Mouse (Mus musculus): ENCODE data around the gene Pigv. TPM values are rescaled to one million over a fixed set of nuclear protein-coding genes. Genes with fewer than 3 reads are reported as not detected.
A peak's percentile ranks its signal among the peaks of the same experiment; 100 is the strongest.
"Not testable (repeated sequence)": the region's sequence is repeated elsewhere in the genome, so short reads cannot be mapped to it uniquely, and the experiment has no call there.

The Pigv gene
- polyA plus RNA-seq, 1 experiment from 2014 or later, result 19.6 TPM

- peaks cover 48% of the 10 kb centered on the region for H3K36me3 ChIP-seq
- WGBS, result 81% methylated on average over 3 of the region's 3 CpGs
- H3K27me3 ChIP-seq (ENCODE audit: low read depth, poor library complexity, severe bottlenecking), result no peaks in the 10 kb centered on the region
- H3K9me3 ChIP-seq (replicated peaks), result no peaks in the 10 kb centered on the region
- H3K4me3 ChIP-seq, result no peak overlapping the region
- peaks cover 54% of the 10 kb centered on the region for H3K4me1 ChIP-seq
- no peak for DNase-seq (ENCODE audit: low spot score)
- no peak overlapping the region for H3K27ac ChIP-seq
Observed at GRCm38 (mm10) chr4:133668537-133668936, 3.9 kb downstream of the Pigv start.

DNA sequence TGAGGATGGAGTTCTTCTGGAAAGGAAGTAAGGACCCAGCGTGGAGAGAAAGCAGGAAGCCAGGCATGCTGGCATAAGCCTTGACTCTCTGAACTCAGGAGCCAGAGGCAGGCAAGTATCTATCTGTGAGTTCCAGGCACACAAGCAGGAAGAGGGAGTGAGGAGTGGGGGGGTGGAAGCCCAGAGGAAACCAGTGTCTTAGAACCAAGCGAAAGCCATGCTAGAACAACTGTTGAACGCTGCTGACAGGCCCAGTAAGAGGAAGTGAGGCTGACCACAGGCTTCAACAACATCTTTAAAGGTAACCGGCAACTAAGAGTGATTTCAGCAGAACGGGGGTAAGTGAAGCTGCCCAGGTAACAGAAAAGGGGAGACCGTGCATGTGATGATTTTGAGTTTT, 6.2 kb downstream of the Pigv start:
- no peak overlapping the region for H3K4me3 ChIP-seq
- no peaks in the 10 kb centered on the region for H3K27me3 ChIP-seq (ENCODE audit: low read depth, poor library complexity, severe bottlenecking)
- no peaks in the 10 kb centered on the region for H3K9me3 ChIP-seq (replicated peaks)
- peak overlapping the region; percentile 80 for H3K27ac ChIP-seq
- H3K36me3 ChIP-seq, result peaks cover 59% of the 10 kb centered on the region
- no peak for DNase-seq (ENCODE audit: low spot score)
- WGBS, result 88% methylated on average over 6 of the region's 6 CpGs
- H3K4me1 ChIP-seq, result peaks cover 36% of the 10 kb centered on the region

DNA sequence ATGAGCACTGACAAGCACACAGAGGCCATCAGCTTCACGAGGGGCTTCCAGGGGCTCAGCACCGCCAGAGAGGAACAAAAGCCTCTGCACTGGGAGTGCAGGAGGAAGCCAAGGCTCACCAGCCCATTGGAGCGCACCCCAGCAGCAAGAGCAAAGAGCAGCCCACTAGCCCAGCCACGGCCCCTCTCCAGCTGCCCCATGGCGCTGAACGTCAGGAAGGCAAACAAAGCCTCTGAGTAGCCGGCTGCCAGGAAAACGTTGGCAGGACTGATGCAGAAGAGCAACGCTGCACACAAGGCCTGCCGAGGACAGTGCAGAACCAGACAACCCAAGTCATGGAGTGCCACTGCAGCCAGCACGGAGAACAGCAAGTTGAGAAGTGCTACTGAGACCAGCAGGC, 7.3 kb downstream of the Pigv start:
- no peak for DNase-seq (ENCODE audit: low spot score)
- Histone ChIP-seq H3K9me3 (replicated peaks) (no peaks in the 10 kb centered on the region), H3K4me1 (peaks cover 36% of the 10 kb centered on the region), H3K27ac (peak overlapping the region; percentile 80), H3K4me3 (peak overlapping the region; percentile 2; the same call in 1 of the 2 replicates), H3K36me3 (peaks cover 59% of the 10 kb centered on the region), H3K27me3 (ENCODE audit: low read depth, poor library complexity, severe bottlenecking) (no peaks in the 10 kb centered on the region)
- 75% methylated on average over 11 of the region's 11 CpGs for WGBS

GRCm38 (mm10) chr4:133662945-133663344, 9.5 kb downstream of the Pigv start:
- peaks cover 44% of the 10 kb centered on the region for H3K36me3 ChIP-seq
- H3K27ac ChIP-seq, result no peak overlapping the region
- no peak overlapping the region for H3K4me3 ChIP-seq
- no peaks in the 10 kb centered on the region for H3K27me3 ChIP-seq (ENCODE audit: low read depth, poor library complexity, severe bottlenecking)
- no peaks in the 10 kb centered on the region for H3K9me3 ChIP-seq (replicated peaks)
- 89% methylated on average over 8 of the region's 8 CpGs for WGBS
- DNase-seq (ENCODE audit: low spot score), result no peak
- H3K4me1 ChIP-seq, result peaks cover 58% of the 10 kb centered on the region

- Histone ChIP-seq H3K27ac (0 out of 2 replicates have a peak overlapping the region, but pooled peaks have one; percentile 15), H3K27me3 (ENCODE audit: low read depth, poor library complexity, severe bottlenecking) (no peaks in the 10 kb centered on the region), H3K4me1 (peaks cover 61% of the 10 kb centered on the region), H3K4me3 (no peak overlapping the region), H3K9me3 (replicated peaks) (no peaks in the 10 kb centered on the region), H3K36me3 (peaks cover 39% of the 10 kb centered on the region)
- DNase-seq (ENCODE audit: low spot score), result no peak
- WGBS, result 91% methylated on average over 8 of the region's 8 CpGs
Observed at GRCm38 (mm10) chr4:133662421-133662820, 10.0 kb downstream of the Pigv start.

- 12% methylated on average over 10 of the region's 10 CpGs for WGBS
- Histone ChIP-seq H3K4me1 (peaks cover 54% of the 10 kb centered on the region), H3K4me3 (peak overlapping the region; percentile 36), H3K27me3 (ENCODE audit: low read depth, poor library complexity, severe bottlenecking) (no peaks in the 10 kb centered on the region), H3K27ac (peak overlapping the region; percentile 81), H3K36me3 (peaks cover 24% of the 10 kb centered on the region), H3K9me3 (replicated peaks) (no peaks in the 10 kb centered on the region)
- peak; percentile 72 for DNase-seq (ENCODE audit: low spot score)
Observed at GRCm38 (mm10) chr4:133660193-133661155, 12.0 kb downstream of the Pigv start.

DNA sequence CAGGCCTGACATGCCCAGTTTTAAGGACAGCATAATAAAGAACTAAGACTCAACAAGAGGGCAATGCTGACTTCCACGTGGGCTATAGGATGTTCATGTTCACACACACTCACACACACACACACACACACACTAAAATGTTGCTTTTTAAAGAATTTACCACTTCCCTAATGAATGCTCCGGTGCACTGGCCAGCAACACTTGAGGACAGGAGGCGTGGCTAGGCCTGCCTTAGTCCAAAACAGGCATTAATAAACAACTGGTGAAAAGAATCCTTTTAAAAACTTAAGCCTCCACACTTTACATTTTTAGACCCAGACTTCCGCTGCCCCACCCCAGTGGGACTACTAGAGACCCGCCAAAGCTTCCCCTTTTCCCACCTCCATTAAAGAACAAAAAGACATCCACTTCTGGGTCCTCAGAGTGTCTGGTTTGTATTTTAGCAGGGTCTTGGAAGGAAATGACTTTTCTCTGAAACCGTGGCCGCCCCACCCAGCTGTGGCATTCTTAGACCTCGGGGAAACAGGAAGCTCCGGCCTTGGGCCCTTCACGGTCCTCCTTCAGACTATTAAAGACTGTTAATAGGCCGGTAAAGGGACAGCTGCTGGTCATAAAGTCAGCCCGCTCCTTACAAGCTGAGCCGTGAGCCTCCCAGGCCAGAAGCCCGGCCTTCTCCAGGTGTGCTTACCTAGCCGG, 12.8 kb downstream of the Pigv start:
- Histone ChIP-seq H3K4me3 (peak overlapping the region; percentile 36), H3K27ac (peak overlapping the region; percentile 81), H3K9me3 (replicated peaks) (no peaks in the 10 kb centered on the region), H3K36me3 (peaks cover 16% of the 10 kb centered on the region), H3K27me3 (ENCODE audit: low read depth, poor library complexity, severe bottlenecking) (no peaks in the 10 kb centered on the region), H3K4me1 (peaks cover 46% of the 10 kb centered on the region)
- WGBS, result 6% methylated on average over 15 of the region's 15 CpGs
- peak; percentile 54 for DNase-seq (ENCODE audit: low spot score)

DNA sequence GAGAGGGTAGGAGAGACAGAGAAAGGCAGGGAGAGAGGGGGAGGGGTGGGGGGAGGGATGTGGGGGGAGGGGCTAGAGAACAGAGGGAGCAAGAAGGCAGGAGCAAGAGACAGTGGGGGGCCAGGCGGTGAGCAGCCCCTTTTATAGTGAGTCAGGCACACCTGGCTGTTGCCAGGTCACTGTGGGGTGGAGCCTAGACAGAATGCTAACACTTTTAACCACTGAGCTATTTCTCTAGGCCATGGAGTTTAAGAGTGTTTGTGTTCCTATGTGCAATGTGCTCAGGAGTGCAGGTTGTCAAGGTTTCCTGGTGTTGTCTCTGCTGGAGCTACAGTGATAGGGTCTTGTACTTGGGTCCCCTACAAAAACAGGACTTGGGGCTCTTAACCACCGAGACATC, 13.7 kb downstream of the Pigv start:
- H3K4me1 ChIP-seq, result peaks cover 45% of the 10 kb centered on the region
- WGBS, result 34% methylated on average over 2 of the region's 2 CpGs
- no peaks in the 10 kb centered on the region for H3K27me3 ChIP-seq (ENCODE audit: low read depth, poor library complexity, severe bottlenecking)
- no peaks in the 10 kb centered on the region for H3K9me3 ChIP-seq (replicated peaks)
- H3K4me3 ChIP-seq, result no peak overlapping the region; the same call in 1 of the 2 replicates
- peak overlapping the region; percentile 81 for H3K27ac ChIP-seq
- H3K36me3 ChIP-seq, result peaks cover 11% of the 10 kb centered on the region
- no peak for DNase-seq (ENCODE audit: low spot score)

- Histone ChIP-seq H3K36me3 (peaks cover 9% of the 10 kb centered on the region), H3K4me1 (peaks cover 45% of the 10 kb centered on the region), H3K27me3 (ENCODE audit: low read depth, poor library complexity, severe bottlenecking) (no peaks in the 10 kb centered on the region), H3K9me3 (replicated peaks) (no peaks in the 10 kb centered on the region), H3K27ac (peak overlapping the region; percentile 81), H3K4me3 (no peak overlapping the region)
- DNase-seq (ENCODE audit: low spot score), result no peak
- WGBS, result 51% methylated on average over 5 of the region's 5 CpGs
Observed at GRCm38 (mm10) chr4:133657829-133658458, 14.5 kb downstream of the Pigv start.

DNA sequence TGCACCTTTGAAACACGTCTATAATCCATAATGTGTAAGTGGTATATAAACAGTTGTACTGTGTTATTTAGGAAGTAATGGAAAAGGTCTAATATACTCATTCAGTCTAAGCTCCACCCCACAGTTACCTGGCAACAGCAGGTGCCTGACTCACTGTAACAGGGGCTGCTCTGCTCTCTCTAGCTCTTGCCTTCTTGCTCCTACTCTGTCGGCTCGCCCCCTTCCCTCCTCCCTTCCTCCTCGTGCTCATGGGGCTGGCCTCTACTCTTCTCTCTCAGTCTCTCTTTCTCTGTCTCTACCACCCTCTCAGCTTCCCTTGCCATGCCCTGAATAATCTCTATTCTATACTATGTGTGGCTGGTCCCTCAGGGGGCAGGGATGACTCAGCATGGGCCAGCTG, 15.4 kb downstream of the Pigv start:
- H3K4me1 ChIP-seq, result peaks cover 45% of the 10 kb centered on the region
- H3K27ac ChIP-seq, result no peak overlapping the region
- peaks cover 3% of the 10 kb centered on the region for H3K36me3 ChIP-seq
- no peak for DNase-seq (ENCODE audit: low spot score)
- 38% methylated on average over 4 of the region's 4 CpGs for WGBS
- H3K27me3 ChIP-seq (ENCODE audit: low read depth, poor library complexity, severe bottlenecking), result no peaks in the 10 kb centered on the region
- no peak overlapping the region for H3K4me3 ChIP-seq
- H3K9me3 ChIP-seq (replicated peaks), result no peaks in the 10 kb centered on the region

GRCm38 (mm10) chr4:133656294-133656693, 16.2 kb downstream of the Pigv start:
- Histone ChIP-seq H3K36me3 (no peaks in the 10 kb centered on the region), H3K4me1 (peaks cover 43% of the 10 kb centered on the region), H3K4me3 (no peak overlapping the region), H3K9me3 (replicated peaks) (no peaks in the 10 kb centered on the region), H3K27me3 (ENCODE audit: low read depth, poor library complexity, severe bottlenecking) (no peaks in the 10 kb centered on the region), H3K27ac (no peak overlapping the region)
- no peak for DNase-seq (ENCODE audit: low spot score)
- WGBS, result 58% methylated on average over 4 of the region's 4 CpGs

DNA sequence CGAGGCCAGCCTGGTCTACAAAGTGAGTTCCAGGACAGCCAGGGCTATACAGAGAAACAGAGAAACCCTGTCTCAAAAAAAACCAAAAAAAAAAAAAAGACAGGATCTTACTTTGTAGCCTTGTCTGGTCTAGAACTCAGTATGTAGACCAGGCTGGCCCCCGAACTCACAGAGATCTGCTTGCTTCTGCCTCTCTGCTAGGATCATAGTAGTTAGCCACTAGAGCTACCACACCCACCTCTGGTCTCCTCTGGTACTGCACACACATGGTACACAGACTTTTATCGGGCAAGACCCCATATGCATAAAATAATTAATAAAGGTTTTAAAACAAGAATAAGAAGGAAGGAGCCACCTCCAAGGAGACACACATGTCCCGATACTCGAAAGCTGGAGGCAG, 18.4 kb downstream of the Pigv start:
- peaks cover 25% of the 10 kb centered on the region for H3K4me1 ChIP-seq

DNA sequence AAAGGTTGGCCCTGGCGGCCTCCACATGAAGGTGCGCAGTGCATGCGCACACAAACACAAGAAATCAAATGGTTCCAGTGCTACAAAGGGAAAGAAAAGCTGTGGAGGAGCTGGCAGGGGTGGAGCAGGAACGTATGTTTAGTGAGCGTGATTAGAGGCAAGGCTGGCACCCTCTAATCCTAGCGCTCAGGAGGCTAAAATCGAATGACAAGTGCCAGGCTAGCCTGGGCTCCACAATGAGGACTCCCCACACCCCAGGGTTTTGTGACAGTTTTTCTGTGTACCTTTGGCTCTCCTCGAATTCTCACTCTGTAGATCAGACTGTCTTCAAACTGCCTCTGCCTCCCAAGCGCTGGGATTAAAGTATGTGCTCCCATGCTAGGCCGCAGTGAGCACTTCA, 19.7 kb downstream of the Pigv start:
- H3K27me3 ChIP-seq (ENCODE audit: low read depth, poor library complexity, severe bottlenecking), result no peaks in the 10 kb centered on the region
- H3K4me3 ChIP-seq, result no peak overlapping the region
- H3K27ac ChIP-seq, result no peak overlapping the region
- 81% methylated on average over 10 of the region's 10 CpGs for WGBS
- peaks cover 12% of the 10 kb centered on the region for H3K4me1 ChIP-seq
- no peaks in the 10 kb centered on the region for H3K36me3 ChIP-seq
- H3K9me3 ChIP-seq (replicated peaks), result no peaks in the 10 kb centered on the region
- no peak for DNase-seq (ENCODE audit: low spot score)

More for the DNA sequence above, 18.4 kb downstream of the Pigv start:
- not testable (repeated sequence) for DNase-seq (ENCODE audit: low spot score); H3K36me3 ChIP-seq; H3K9me3 ChIP-seq (replicated peaks); H3K27ac ChIP-seq; H3K27me3 ChIP-seq (ENCODE audit: low read depth, poor library complexity, severe bottlenecking); H3K4me3 ChIP-seq
- 93% methylated on average over 5 of the region's 5 CpGs for WGBS
